Mouse (Mus musculus) CH12.LX (cell line): ENCODE measurements around the gene Ccdc40. TPM values are rescaled to one million over a fixed set of nuclear protein-coding genes. Genes with fewer than 3 reads are reported as not detected.
A peak's percentile ranks its signal among the peaks of the same experiment; 100 is the strongest.

Source experiments
- DNase-seq: peaks from one replicate; pipeline ENCODE4 v3.0.0-alpha.2; 2013; ENCODE audit errors: extremely low read depth
- H3K27ac ChIP-seq: 2 replicates; pipeline ENCODE4 v1.5.1; 2012; ENCODE audit warnings: low read depth, mild to moderate bottlenecking, control low read depth, moderate library complexity; ENCODE audit not compliant: insufficient read depth
- H3K27me3 ChIP-seq: replicated peaks from 2 replicates; pipeline ENCODE3; 2012; ENCODE audit warnings: inconsistent platforms
- H3K36me3 ChIP-seq, 2 experiments: replicated peaks in 1 of 2; 2 replicates each; pipeline versions ENCODE3 to v1.6.1; 2012; ENCODE audit warnings: inconsistent platforms in 1 of 2, low read length in 1 of 2, mild to moderate bottlenecking in 1 of 2, mixed read lengths in 1 of 2, moderate library complexity in 1 of 2; ENCODE audit not compliant: control insufficient read depth in 1 of 2, insufficient read depth in 1 of 2
- H3K4me1 ChIP-seq, 2 experiments: 2 replicates each; pipeline ENCODE4 v1.6.1; 2012; ENCODE audit warnings: inconsistent platforms in 1 of 2, moderate library complexity in 1 of 2; ENCODE audit not compliant: insufficient read depth in 2 of 2, control insufficient read depth in 1 of 2
- H3K4me2 ChIP-seq: 2 replicates; pipeline ENCODE4 v1.6.1; 2012; ENCODE audit warnings: low read depth, mild to moderate bottlenecking, control low read depth; ENCODE audit not compliant: poor library complexity, insufficient read depth, severe bottlenecking
- H3K4me3 ChIP-seq, 3 experiments: fragments of 150-350 bp in 1 of 3; sonication (generic) in 1 of 3; replicated peaks in 1 of 3; 2 replicates each; pipeline versions ENCODE3 to v1.5.1; 2011 to 2012; ENCODE audit warnings: low read depth in 2 of 3, low read length in 2 of 3, mild to moderate bottlenecking in 2 of 3, moderate library complexity in 2 of 3, control low read depth in 1 of 3, improper control_type of control experiment in 1 of 3, inconsistent platforms in 1 of 3, mixed read lengths in 1 of 3; ENCODE audit not compliant: poor library complexity in 1 of 3
- H3K79me2 ChIP-seq: replicated peaks from 2 replicates; pipeline ENCODE4 v1.6.1; 2012; ENCODE audit warnings: mild to moderate bottlenecking, moderate library complexity; ENCODE audit not compliant: control insufficient read depth, poor library complexity, insufficient read depth, severe bottlenecking; ENCODE audit errors: extremely low read depth
- H3K9ac ChIP-seq: 2 replicates; pipeline ENCODE4 v1.6.1; 2012; ENCODE audit warnings: low read depth, mild to moderate bottlenecking, control low read depth, moderate library complexity; ENCODE audit not compliant: insufficient read depth
- H3K9me3 ChIP-seq: replicated peaks from 2 replicates; pipeline ENCODE3; 2012; ENCODE audit warnings: low read length, inconsistent platforms, mixed read lengths
- MXI1 ChIP-seq: IDR thresholded peaks from 2 replicates; pipeline ENCODE4 v1.6.1; 2011; ENCODE audit warnings: mild to moderate bottlenecking, low read depth, low read length, improper control_type of control experiment
- SIN3A ChIP-seq: IDR thresholded peaks from 2 replicates; pipeline ENCODE4 v1.6.1; 2012; ENCODE audit warnings: low read length, improper control_type of control experiment, inconsistent platforms
- TCF12 ChIP-seq: IDR thresholded peaks from 2 replicates; pipeline ENCODE4 v1.6.1; 2014; ENCODE audit warnings: low read depth, mild to moderate bottlenecking, inconsistent platforms, low read length, improper control_type of control experiment
- dilution Hi-C: fragments of 300-500 bp; cut with MboI; formaldehyde crosslinking; loops from 2 replicates; pipeline ENCODE4 v1.14.3; 2020; ENCODE audit warnings: low sequenced_read_pairs; ENCODE audit not compliant: extremely low pct_unique_long_range_greater_than_20kb, extremely low pct_ligation_motif_present
- in situ Hi-C: fragments of 300-500 bp; cut with MboI; formaldehyde crosslinking; loops from 3 replicates; pipeline ENCODE4 v1.14.3; 2019; ENCODE audit warnings: low sequenced_read_pairs, low pct_ligation_motif_present, low pct_unique_long_range_greater_than_20kb, mixed read lengths
- polyA plus RNA-seq: library from polyadenylated mRNA; unstranded; fragments of >175 nt; gene quantifications from 2 replicates; pipeline ENCODE4 v1.2.1, GENCODE M21; 2012; ENCODE audit warnings: low read depth; ENCODE audit not compliant: insufficient read length
- total RNA-seq, 2 experiments: library from RNA; depleted of rRNA; stranded (reverse); fragments of 300-350 nt in 1 of 2; fragments of >200 nt in 1 of 2; gene quantifications; 2 replicates each; pipeline ENCODE4 v1.2.3; 2012 to 2014

The Ccdc40 gene
- total and polyA plus RNA-seq, 3 experiments = 0.97 to 1.4 (median 1.3) TPM

GRCm38 (mm10) chr11:119314252-119314936 lies 86.0 kb downstream of the Ccdc40 start:
- no peak overlapping the region for H3K27ac ChIP-seq
- H3K4me1 ChIP-seq = peaks cover 0 to 12% of the 10 kb centered on the region in 2 experiments; a peak in 2 of 4 replicates
- TF ChIP-seq MXI1 = no peak
- TF ChIP-seq TCF12 = 0 out of 2 replicates have a peak, but pooled peaks have one; percentile 26
- TF ChIP-seq SIN3A = 0 out of 2 replicates have a peak, but pooled peaks have one; percentile 20
- TF ChIP-seq, all 38 proteins: peak for 2
- Histone ChIP-seq H3K9ac (no peak overlapping the region), H3K4me2 (peak overlapping the region; percentile 22), H3K36me3 (no peaks in the 10 kb centered on the region), H3K27me3 (peaks cover 81% of the 10 kb centered on the region), H3K9me3 (no peaks in the 10 kb centered on the region), H3K79me2 (no peaks in the 10 kb centered on the region), H3K4me3 (no peak overlapping the region)
- dilution Hi-C loops = no loop called here
- in situ Hi-C loops = no loop called here
- DNase-seq = no peak

Other genes with a start within 250 kb of the Ccdc40 start
- gene Enpp7, start 240.4 kb upstream of the Ccdc40 start, total RNA-seq (2012; rRNA removed) = not detected in 2 replicates
- gene Enpp7, start 240.4 kb upstream of the Ccdc40 start, total RNA-seq (2014; rRNA removed) = not detected in 2 replicates
- gene Enpp7, start 240.4 kb upstream of the Ccdc40 start, polyA plus RNA-seq = not detected in 2 replicates
- 10.9 and 15.5 TPM in 2 replicates for gene Cbx2, start 205.6 kb upstream of the Ccdc40 start, total RNA-seq (2012; rRNA removed)
- gene Cbx2, start 205.6 kb upstream of the Ccdc40 start, total RNA-seq (2014; rRNA removed) = 2.6 and 2.8 TPM in 2 replicates
- gene Cbx2, start 205.6 kb upstream of the Ccdc40 start, polyA plus RNA-seq = 3.6 and 3.9 TPM in 2 replicates
- gene Cbx8, start 187.6 kb upstream of the Ccdc40 start, total RNA-seq (2012; rRNA removed) = 8.5 and 10.2 TPM in 2 replicates
- 6.2 and 7.7 TPM in 2 replicates for gene Cbx8, start 187.6 kb upstream of the Ccdc40 start, total RNA-seq (2014; rRNA removed)
- 6.0 and 7.5 TPM in 2 replicates for gene Cbx8, start 187.6 kb upstream of the Ccdc40 start, polyA plus RNA-seq
- 30.6 and 40.4 TPM in 2 replicates for gene Cbx4, start 142.4 kb upstream of the Ccdc40 start, total RNA-seq (2012; rRNA removed)
- 11.4 and 15.0 TPM in 2 replicates for gene Cbx4, start 142.4 kb upstream of the Ccdc40 start, total RNA-seq (2014; rRNA removed)
- gene Cbx4, start 142.4 kb upstream of the Ccdc40 start, polyA plus RNA-seq = 26.0 and 29.8 TPM in 2 replicates
- 9.4 and 15.9 TPM in 2 replicates for gene Tbc1d16, start 73 bp upstream of the Ccdc40 start, total RNA-seq (2012; rRNA removed)
- gene Tbc1d16, start 73 bp upstream of the Ccdc40 start, total RNA-seq (2014; rRNA removed) = 0.65 and 0.79 TPM in 2 replicates
- 2.4 and 2.7 TPM in 2 replicates for gene Tbc1d16, start 73 bp upstream of the Ccdc40 start, polyA plus RNA-seq
- 80.8 and 105 TPM in 2 replicates for gene Gaa, start 39.3 kb downstream of the Ccdc40 start, total RNA-seq (2012; rRNA removed)
- 19.6 and 19.8 TPM in 2 replicates for gene Gaa, start 39.3 kb downstream of the Ccdc40 start, total RNA-seq (2014; rRNA removed)
- gene Gaa, start 39.3 kb downstream of the Ccdc40 start, polyA plus RNA-seq = 91.0 and 93.2 TPM in 2 replicates
- gene Eif4a3, start 71.5 kb downstream of the Ccdc40 start, total RNA-seq (2012; rRNA removed) = 402 and 538 TPM in 2 replicates
- 400 and 449 TPM in 2 replicates for gene Eif4a3, start 71.5 kb downstream of the Ccdc40 start, total RNA-seq (2014; rRNA removed)
- gene Eif4a3, start 71.5 kb downstream of the Ccdc40 start, polyA plus RNA-seq = 554 and 605 TPM in 2 replicates
- gene Card14, start 79.2 kb downstream of the Ccdc40 start, total RNA-seq (2012; rRNA removed) = 0.63 and 1.1 TPM in 2 replicates
- gene Card14, start 79.2 kb downstream of the Ccdc40 start, total RNA-seq (2014; rRNA removed) = not detected in 2 replicates
- gene Card14, start 79.2 kb downstream of the Ccdc40 start, polyA plus RNA-seq = 0.16 TPM in 1 of 2 replicates, not detected in the other
- gene Sgsh, start 127.0 kb downstream of the Ccdc40 start, total RNA-seq (2012; rRNA removed) = 9.6 and 10.6 TPM in 2 replicates
- gene Sgsh, start 127.0 kb downstream of the Ccdc40 start, total RNA-seq (2014; rRNA removed) = 3.2 and 3.9 TPM in 2 replicates
- 5.9 and 12.2 TPM in 2 replicates for gene Sgsh, start 127.0 kb downstream of the Ccdc40 start, polyA plus RNA-seq
- 2.7 and 3.3 TPM in 2 replicates for gene Slc26a11, start 127.0 kb downstream of the Ccdc40 start, total RNA-seq (2012; rRNA removed)
- gene Slc26a11, start 127.0 kb downstream of the Ccdc40 start, total RNA-seq (2014; rRNA removed) = 1.4 and 1.9 TPM in 2 replicates
- 1.6 and 2.6 TPM in 2 replicates for gene Slc26a11, start 127.0 kb downstream of the Ccdc40 start, polyA plus RNA-seq
- 12.4 and 23.2 TPM in 2 replicates for gene Rnf213, start 164.5 kb downstream of the Ccdc40 start, total RNA-seq (2012; rRNA removed)
- gene Rnf213, start 164.5 kb downstream of the Ccdc40 start, total RNA-seq (2014; rRNA removed) = 3.6 and 4.2 TPM in 2 replicates
- gene Rnf213, start 164.5 kb downstream of the Ccdc40 start, polyA plus RNA-seq = 8.2 and 11.2 TPM in 2 replicates